Mouse (Mus musculus): ENCODE results near the gene Nhs. TPM values are rescaled to one million over a fixed set of nuclear protein-coding genes. Genes with fewer than 3 reads are reported as not detected.
"Not testable (repeated sequence)": the region's sequence is repeated elsewhere in the genome, so short reads cannot be mapped to it uniquely, and the experiment has no call there.

Gene Nhs
- polyA plus RNA-seq, 1 experiment from 2014 or later, result 0.74 TPM

GRCm38 (mm10) chrX:161894442-161894841 lies 265.1 kb downstream of the Nhs start:
- Histone ChIP-seq H3K27me3 (replicated peaks; ENCODE audit: control insufficient read depth, insufficient read depth, low read length) (peaks cover 11% of the 10 kb centered on the region), H3K9me3 (ENCODE audit: control insufficient read depth, low read length) (no peaks in the 10 kb centered on the region), H3K36me3 (ENCODE audit: control insufficient read depth, insufficient read depth, low read length) (no peaks in the 10 kb centered on the region), H3K27ac (ENCODE audit: low read depth, low read length) (no peak overlapping the region), H3K4me3 (ENCODE audit: low read depth, low read length) (no peak overlapping the region), H3K9ac (ENCODE audit: low read depth, low read length) (no peak overlapping the region), H3K4me1 (replicated peaks; ENCODE audit: control insufficient read depth, insufficient read depth, low read length) (no peaks in the 10 kb centered on the region), H3K4me2 (no peak overlapping the region)
- ATAC-seq (replicated peaks; ENCODE audit: low FRiP score) (no peak), DNase-seq (ENCODE audit: low spot score) (no peak)
- WGBS, result 52% methylated on average over 2 of the region's 2 CpGs

DNA sequence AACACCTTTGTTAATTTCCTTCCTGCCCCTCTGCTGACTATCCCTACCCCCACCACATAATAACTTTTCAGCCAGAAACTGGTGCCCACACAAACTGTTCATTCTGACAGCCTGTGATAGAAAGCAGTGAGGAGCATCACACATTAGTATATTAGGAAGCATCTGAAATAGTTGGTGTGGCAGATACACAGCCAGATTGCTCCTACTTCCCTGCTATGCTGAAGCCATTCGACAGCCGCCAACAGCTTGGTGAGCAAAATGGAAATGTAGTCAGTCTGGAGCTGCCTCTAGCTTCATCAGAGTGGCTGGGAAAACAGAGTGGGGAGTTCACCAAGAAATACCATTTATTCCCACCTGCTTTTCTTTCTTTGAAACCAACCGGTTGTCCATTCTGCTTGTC lies 275.9 kb downstream of the Nhs start:
- Histone ChIP-seq H3K36me3 (ENCODE audit: control insufficient read depth, insufficient read depth, low read length) (no peaks in the 10 kb centered on the region), H3K4me1 (replicated peaks; ENCODE audit: control insufficient read depth, insufficient read depth, low read length) (no peaks in the 10 kb centered on the region), H3K27ac (ENCODE audit: low read depth, low read length) (no peak overlapping the region), H3K27me3 (replicated peaks; ENCODE audit: control insufficient read depth, insufficient read depth, low read length) (no peaks in the 10 kb centered on the region; the same call in 1 of the 2 replicates), H3K4me3 (ENCODE audit: low read depth, low read length) (no peak overlapping the region), H3K9me3 (ENCODE audit: control insufficient read depth, low read length) (no peaks in the 10 kb centered on the region), H3K4me2 (no peak overlapping the region), H3K9ac (ENCODE audit: low read depth, low read length) (no peak overlapping the region)
- no peak for DNase-seq (ENCODE audit: low spot score)
- WGBS, result 70% methylated on average over 3 of the region's 3 CpGs
- ATAC-seq (replicated peaks; ENCODE audit: low FRiP score), result no peak

- Histone ChIP-seq H3K9ac (ENCODE audit: low read depth, low read length) (no peak overlapping the region), H3K4me3 (ENCODE audit: low read depth, low read length) (no peak overlapping the region), H3K9me3 (ENCODE audit: control insufficient read depth, low read length) (no peaks in the 10 kb centered on the region), H3K4me2 (no peak overlapping the region), H3K4me1 (replicated peaks; ENCODE audit: control insufficient read depth, insufficient read depth, low read length) (no peaks in the 10 kb centered on the region), H3K27ac (ENCODE audit: low read depth, low read length) (no peak overlapping the region), H3K36me3 (ENCODE audit: control insufficient read depth, insufficient read depth, low read length) (no peaks in the 10 kb centered on the region), H3K27me3 (replicated peaks; ENCODE audit: control insufficient read depth, insufficient read depth, low read length) (no peaks in the 10 kb centered on the region; the same call in none of the 2 replicates)
- 81% methylated on average over 1 of the region's 1 CpGs for WGBS
- DNase-seq (ENCODE audit: low spot score) (no peak), ATAC-seq (replicated peaks; ENCODE audit: low FRiP score) (no peak)
Observed at GRCm38 (mm10) chrX:161877123-161877522, 282.4 kb downstream of the Nhs start.

- H3K27me3 ChIP-seq (replicated peaks; ENCODE audit: control insufficient read depth, insufficient read depth, low read length), result no peaks in the 10 kb centered on the region; the same call in none of the 2 replicates
- H3K36me3 ChIP-seq (ENCODE audit: control insufficient read depth, insufficient read depth, low read length), result no peaks in the 10 kb centered on the region
- H3K27ac ChIP-seq (ENCODE audit: low read depth, low read length), result no peak overlapping the region
- no peak for ATAC-seq (replicated peaks; ENCODE audit: low FRiP score)
- no peak overlapping the region for H3K4me3 ChIP-seq (ENCODE audit: low read depth, low read length)
- H3K4me2 ChIP-seq, result no peak overlapping the region
- no peaks in the 10 kb centered on the region for H3K9me3 ChIP-seq (ENCODE audit: control insufficient read depth, low read length)
- no peaks in the 10 kb centered on the region for H3K4me1 ChIP-seq (replicated peaks; ENCODE audit: control insufficient read depth, insufficient read depth, low read length)
- no peak overlapping the region for H3K9ac ChIP-seq (ENCODE audit: low read depth, low read length)
- no peak for DNase-seq (ENCODE audit: low spot score)
Observed at GRCm38 (mm10) chrX:161873511-161873910, 286.0 kb downstream of the Nhs start.

GRCm38 (mm10) chrX:161871306-161871705 lies 288.2 kb downstream of the Nhs start:
- ATAC-seq (replicated peaks; ENCODE audit: low FRiP score), result no peak
- no peak overlapping the region for H3K4me3 ChIP-seq (ENCODE audit: low read depth, low read length)
- H3K9me3 ChIP-seq (ENCODE audit: control insufficient read depth, low read length), result no peaks in the 10 kb centered on the region
- H3K9ac ChIP-seq (ENCODE audit: low read depth, low read length), result no peak overlapping the region
- no peak overlapping the region for H3K4me2 ChIP-seq
- no peak overlapping the region for H3K27ac ChIP-seq (ENCODE audit: low read depth, low read length)
- H3K36me3 ChIP-seq (ENCODE audit: control insufficient read depth, insufficient read depth, low read length), result no peaks in the 10 kb centered on the region
- H3K27me3 ChIP-seq (replicated peaks; ENCODE audit: control insufficient read depth, insufficient read depth, low read length), result no peaks in the 10 kb centered on the region
- WGBS, result 87% methylated on average over 7 of the region's 7 CpGs
- H3K4me1 ChIP-seq (replicated peaks; ENCODE audit: control insufficient read depth, insufficient read depth, low read length), result no peaks in the 10 kb centered on the region
- DNase-seq (ENCODE audit: low spot score), result no peak

- WGBS, result 80% methylated on average over 2 of the region's 2 CpGs
- H3K36me3 ChIP-seq (ENCODE audit: control insufficient read depth, insufficient read depth, low read length), result no peaks in the 10 kb centered on the region
- no peak overlapping the region for H3K9ac ChIP-seq (ENCODE audit: low read depth, low read length)
- no peak overlapping the region for H3K4me2 ChIP-seq
- H3K4me1 ChIP-seq (replicated peaks; ENCODE audit: control insufficient read depth, insufficient read depth, low read length), result no peaks in the 10 kb centered on the region
- H3K4me3 ChIP-seq (ENCODE audit: low read depth, low read length), result no peak overlapping the region
- DNase-seq (ENCODE audit: low spot score) (no peak), ATAC-seq (replicated peaks; ENCODE audit: low FRiP score) (no peak)
- no peak overlapping the region for H3K27ac ChIP-seq (ENCODE audit: low read depth, low read length)
- H3K27me3 ChIP-seq (replicated peaks; ENCODE audit: control insufficient read depth, insufficient read depth, low read length), result peaks cover 3% of the 10 kb centered on the region; the same call in 1 of the 2 replicates
- no peaks in the 10 kb centered on the region for H3K9me3 ChIP-seq (ENCODE audit: control insufficient read depth, low read length)
Observed at GRCm38 (mm10) chrX:161855630-161856029, 303.9 kb downstream of the Nhs start.

DNA sequence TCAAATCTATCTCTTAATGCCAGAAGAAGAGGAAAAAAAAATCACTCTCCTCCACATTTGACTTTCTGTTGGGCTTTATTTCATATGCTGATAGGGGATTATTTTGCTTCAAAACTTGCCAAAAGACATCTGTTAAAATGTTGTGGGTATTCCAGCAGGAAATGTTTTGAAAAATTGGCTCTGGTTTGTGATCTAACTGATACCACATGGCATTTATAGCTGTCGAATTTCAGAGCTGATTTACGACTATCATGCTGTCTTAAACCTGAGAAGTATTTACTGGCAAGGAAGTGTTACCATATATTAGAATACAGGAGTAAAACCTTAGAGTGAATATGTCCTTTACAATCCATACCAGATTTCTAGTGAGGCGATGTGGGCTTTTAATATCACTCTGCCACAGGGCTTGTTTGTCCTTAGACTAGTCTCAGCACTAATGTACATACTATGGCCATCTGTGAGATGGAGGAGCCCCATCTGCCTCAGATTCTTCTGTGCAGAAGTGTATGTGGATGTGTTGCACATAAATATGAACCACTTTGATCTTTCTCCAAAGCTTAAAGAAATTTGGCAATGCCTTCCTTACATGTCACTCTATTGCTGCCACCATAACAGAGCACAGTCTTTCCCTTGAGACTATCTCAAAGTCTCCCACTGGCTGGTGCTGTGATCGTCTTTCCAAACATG lies 305.8 kb downstream of the Nhs start:
- Histone ChIP-seq H3K4me3 (ENCODE audit: low read depth, low read length) (no peak overlapping the region), H3K9me3 (ENCODE audit: control insufficient read depth, low read length) (no peaks in the 10 kb centered on the region), H3K9ac (ENCODE audit: low read depth, low read length) (no peak overlapping the region), H3K4me2 (no peak overlapping the region), H3K27me3 (replicated peaks; ENCODE audit: control insufficient read depth, insufficient read depth, low read length) (peaks cover 6% of the 10 kb centered on the region; the same call in 1 of the 2 replicates), H3K27ac (ENCODE audit: low read depth, low read length) (no peak overlapping the region), H3K4me1 (replicated peaks; ENCODE audit: control insufficient read depth, insufficient read depth, low read length) (no peaks in the 10 kb centered on the region), H3K36me3 (ENCODE audit: control insufficient read depth, insufficient read depth, low read length) (no peaks in the 10 kb centered on the region)
- ATAC-seq (replicated peaks; ENCODE audit: low FRiP score) (no peak), DNase-seq (ENCODE audit: low spot score) (no peak)
- 74% methylated on average over 4 of the region's 4 CpGs for WGBS

DNA sequence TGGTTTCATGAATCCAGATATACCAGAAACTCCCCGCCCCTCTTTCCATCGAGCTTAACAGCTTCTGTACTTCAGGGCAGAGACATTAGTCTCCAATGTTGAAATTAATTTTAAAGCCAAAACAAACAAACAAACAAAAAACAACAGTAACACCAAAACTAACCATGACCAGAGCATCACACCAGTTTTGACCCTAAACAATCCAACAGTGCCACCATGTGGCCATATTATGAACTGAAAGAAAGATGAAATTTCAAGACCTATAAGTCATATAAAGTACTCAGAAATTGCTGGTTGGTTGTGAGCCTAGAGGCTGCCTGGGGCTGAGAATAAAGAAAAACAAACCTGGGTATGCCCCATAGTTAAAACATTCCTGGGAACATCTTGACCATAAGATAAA lies 333.3 kb downstream of the Nhs start:
- H3K36me3 ChIP-seq (ENCODE audit: control insufficient read depth, insufficient read depth, low read length); H3K27ac ChIP-seq (ENCODE audit: low read depth, low read length); H3K4me3 ChIP-seq (ENCODE audit: low read depth, low read length); H3K4me2 ChIP-seq; H3K9ac ChIP-seq (ENCODE audit: low read depth, low read length); H3K27me3 ChIP-seq (replicated peaks; ENCODE audit: control insufficient read depth, insufficient read depth, low read length); H3K4me1 ChIP-seq (replicated peaks; ENCODE audit: control insufficient read depth, insufficient read depth, low read length); DNase-seq (ENCODE audit: low spot score); H3K9me3 ChIP-seq (ENCODE audit: control insufficient read depth, low read length); ATAC-seq (replicated peaks; ENCODE audit: low FRiP score): not testable (repeated sequence)
- 19% methylated on average over 2 of the region's 2 CpGs for WGBS

DNA sequence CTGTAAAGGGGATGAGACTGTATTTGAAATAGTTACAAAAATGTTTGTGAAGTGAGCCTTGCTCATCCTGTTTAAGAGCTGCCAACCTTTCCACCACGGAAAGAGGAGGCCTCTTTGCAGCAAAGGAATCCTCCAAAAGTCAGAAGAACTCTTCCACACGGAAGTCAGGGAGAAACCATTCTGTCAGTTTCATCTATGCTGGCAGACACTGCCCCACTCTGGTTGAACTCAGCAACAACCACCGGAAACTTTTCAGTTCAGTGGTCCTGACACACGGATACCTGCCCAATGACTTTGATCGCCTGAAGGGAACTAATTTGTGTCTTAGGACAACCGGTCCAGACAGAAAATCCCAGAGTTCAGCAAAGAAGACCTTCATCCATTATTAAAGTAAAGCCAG lies 369.3 kb downstream of the Nhs start:
- Histone ChIP-seq H3K36me3 (ENCODE audit: control insufficient read depth, insufficient read depth, low read length) (no peaks in the 10 kb centered on the region), H3K4me3 (ENCODE audit: low read depth, low read length) (no peak overlapping the region), H3K4me1 (replicated peaks; ENCODE audit: control insufficient read depth, insufficient read depth, low read length) (no peaks in the 10 kb centered on the region), H3K9me3 (ENCODE audit: control insufficient read depth, low read length) (no peaks in the 10 kb centered on the region), H3K9ac (ENCODE audit: low read depth, low read length) (no peak overlapping the region), H3K27ac (ENCODE audit: low read depth, low read length) (no peak overlapping the region), H3K4me2 (no peak overlapping the region), H3K27me3 (replicated peaks; ENCODE audit: control insufficient read depth, insufficient read depth, low read length) (peaks cover 2% of the 10 kb centered on the region; the same call in 1 of the 2 replicates)
- DNase-seq (ENCODE audit: low spot score) (no peak), ATAC-seq (replicated peaks; ENCODE audit: low FRiP score) (no peak)
- 34% methylated on average over 6 of the region's 6 CpGs for WGBS
